Mouse (Mus musculus) left cerebral cortex, postnatal 25 days (tissue): ENCODE results near the gene Flot1. TPM values are rescaled to one million over a fixed set of nuclear protein-coding genes. Genes with fewer than 3 reads are reported as not detected.
"Not testable (repeated sequence)": the region's sequence is repeated elsewhere in the genome, so short reads cannot be mapped to it uniquely, and the experiment has no call there.

Experiments used
- DNase-seq, 2 experiments: peaks; one replicate each; pipeline ENCODE4 v3.0.0; 2022; ENCODE audit warnings: low spot score in 2 of 2, mixed read lengths in 1 of 2
- intact Hi-C: fragments of 180-260 bp; cut with DNase I; formaldehyde crosslinking; loops from one replicate; pipeline ENCODE4 v1.15.1; 2025
- total RNA-seq, 2 experiments: library from RNA; stranded (reverse); gene quantifications; 2 replicates each; pipeline ENCODE4 v1.2.3; 2021

The Flot1 gene
- total RNA-seq, 2 experiments from 2014 or later = 120 to 137 TPM

DNA sequence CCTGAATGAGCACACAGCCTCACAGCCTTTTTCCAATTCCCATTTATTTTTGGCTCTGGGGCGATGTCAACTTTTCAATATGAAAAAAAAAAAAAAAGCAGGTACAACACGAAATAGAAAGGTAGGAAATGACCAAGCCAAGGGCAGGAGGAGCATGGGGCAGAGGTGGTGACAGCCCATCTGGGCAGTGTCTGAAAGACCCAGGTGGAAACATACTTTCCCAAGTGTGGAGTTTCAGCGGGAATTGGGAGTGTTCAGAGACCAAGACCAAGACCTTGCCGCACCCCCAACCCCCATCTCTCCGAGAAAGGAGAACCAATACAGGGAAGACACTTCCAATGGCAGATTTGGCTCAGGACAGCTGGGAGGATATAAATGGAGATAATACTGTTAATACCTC is 10.9 kb downstream of the Flot1 start:
- intact Hi-C loops = loop anchor here (10.0 kb wide), 1 partner anchor 141 kb away; the partner anchor contains the start of gene Gnl1
- DNase-seq = no peak

DNA sequence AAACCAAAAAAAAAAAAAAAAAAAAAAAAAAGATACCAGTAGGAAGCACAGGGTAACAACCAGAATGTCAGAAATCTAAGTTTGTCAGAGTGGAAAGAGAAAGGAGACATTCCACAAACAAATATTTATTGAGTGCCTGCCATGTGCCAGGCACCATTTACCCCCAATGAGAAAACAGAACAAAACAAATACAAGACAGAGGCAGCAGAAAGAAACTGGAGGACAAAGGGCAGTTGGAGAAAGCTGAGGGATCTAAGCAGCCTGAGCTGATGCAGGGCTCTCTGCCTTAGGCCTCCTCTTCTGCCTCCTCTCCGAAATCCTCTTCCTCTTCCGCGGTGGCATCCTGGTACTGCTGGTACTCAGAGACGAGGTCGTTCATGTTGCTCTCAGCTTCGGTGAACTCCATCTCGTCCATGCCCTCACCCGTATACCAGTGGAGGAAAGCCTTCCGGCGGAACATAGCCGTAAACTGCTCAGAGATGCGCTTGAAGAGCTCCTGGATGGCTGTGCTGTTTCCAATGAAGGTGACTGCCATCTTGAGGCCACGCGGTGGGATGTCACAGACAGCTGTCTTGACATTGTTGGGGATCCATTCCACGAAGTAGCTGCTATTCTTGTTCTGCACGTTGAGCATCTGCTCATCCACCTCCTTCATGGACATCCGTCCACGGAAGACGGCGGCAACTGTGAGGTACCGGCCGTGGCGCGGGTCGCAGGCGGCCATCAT is 11.8 kb downstream of the Flot1 start:
- DNase-seq = peak; percentile 50 to 54
- intact Hi-C loops = loop anchor here (5.0 to 10.0 kb wide), 2 partner anchors 82 to 140 kb away; partner anchors contain the start of genes Gnl1, Mrps18b and Ppp1r10

DNA sequence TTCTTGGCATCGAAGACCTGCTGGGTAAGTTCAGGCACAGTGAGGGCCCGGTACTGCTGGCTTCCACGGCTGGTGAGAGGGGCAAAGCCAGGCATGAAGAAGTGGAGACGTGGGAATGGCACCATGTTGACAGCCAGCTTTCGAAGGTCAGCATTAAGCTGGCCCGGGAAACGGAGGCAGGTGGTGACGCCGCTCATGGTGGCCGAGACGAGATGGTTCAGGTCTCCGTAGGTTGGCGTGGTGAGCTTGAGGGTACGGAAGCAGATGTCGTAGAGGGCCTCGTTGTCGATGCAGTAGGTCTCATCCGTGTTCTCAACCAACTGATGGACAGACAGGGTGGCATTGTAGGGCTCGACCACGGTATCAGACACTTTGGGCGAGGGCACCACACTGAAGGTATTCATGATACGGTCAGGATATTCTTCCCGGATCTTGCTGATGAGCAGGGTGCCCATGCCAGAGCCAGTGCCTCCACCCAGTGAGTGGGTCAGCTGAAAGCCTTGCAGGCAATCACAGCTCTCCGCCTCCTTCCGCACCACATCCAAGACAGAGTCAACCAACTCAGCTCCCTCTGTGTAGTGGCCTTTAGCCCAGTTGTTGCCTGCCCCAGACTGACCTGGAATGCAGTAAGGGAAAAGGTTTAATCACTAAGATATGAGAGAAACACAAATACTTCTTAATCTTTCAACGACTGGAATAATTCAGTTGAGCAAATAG is 12.6 kb downstream of the Flot1 start:
- DNase-seq = no peak

DNA sequence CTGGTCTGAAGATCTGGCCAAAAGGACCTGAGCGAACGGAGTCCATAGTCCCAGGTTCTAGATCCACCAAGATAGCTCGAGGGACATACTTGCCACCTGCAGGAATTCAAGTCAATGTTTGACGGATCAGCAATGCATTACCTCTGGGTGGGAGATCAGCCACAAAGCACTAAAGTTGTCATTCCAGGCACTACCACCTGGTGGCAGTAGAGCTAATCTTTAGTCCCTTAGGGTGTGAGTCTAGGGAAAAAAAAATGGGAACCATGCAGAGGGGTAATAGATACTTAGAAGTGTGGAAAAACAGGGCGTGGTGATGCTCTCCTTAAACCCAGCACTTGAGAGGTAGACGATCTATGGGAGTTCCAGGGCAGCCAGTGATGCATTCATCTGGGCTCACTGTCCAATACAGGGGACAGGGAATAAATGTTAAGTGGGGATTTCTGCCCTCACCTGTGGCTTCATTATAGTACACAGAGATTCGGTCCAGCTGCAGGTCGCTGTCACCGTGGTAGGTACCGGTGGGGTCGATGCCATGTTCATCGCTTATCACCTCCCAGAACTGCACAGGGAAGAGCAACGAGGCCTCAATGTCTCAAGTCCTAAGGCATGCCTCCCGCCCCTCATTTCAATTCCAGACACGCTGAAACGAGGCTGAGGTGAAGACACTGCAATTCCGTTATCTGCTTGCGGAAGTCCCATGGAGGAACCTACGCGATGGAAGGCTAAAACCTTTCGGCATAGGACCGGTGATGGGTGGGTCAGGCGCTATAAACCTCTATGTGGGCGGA is 13.3 kb downstream of the Flot1 start:
- peak; percentile 89 to 94 for DNase-seq
- intact Hi-C loops = loop anchor here (2.0 to 10.0 kb wide), 3 partner anchors 36 to 138 kb away; partner anchors contain the start of genes Gnl1, Mrps18b and Ppp1r10

More for the DNA sequence above, 12.6 kb downstream of the Flot1 start:
- intact Hi-C loops = loop anchor here (2.0 to 10.0 kb wide), 3 partner anchors 37 to 139 kb away; partner anchors contain the start of genes Gnl1, Mrps18b and Ppp1r10

DNA sequence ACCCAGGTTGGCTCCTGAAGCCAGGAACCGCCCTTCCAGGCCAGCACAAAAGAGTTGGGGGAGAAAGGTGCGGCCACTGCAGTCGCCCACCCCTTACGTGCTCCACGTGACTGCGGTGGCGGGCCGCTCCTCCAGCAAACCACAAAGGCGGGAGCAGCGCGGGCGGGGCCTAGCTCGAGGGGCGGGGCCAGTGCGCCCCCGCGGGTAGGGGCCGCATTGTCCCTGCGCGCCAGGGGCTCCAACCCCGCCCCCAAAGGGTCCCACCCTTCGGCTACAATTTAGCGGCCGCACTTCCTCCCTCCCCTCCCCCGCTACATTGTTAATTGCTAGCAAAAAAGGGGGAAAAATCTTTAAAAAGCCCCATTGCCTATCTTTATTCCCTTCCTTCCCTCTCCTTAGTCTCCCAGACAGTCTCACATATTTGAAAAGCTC is 14.0 kb downstream of the Flot1 start:
- intact Hi-C loops = loop anchor here (2.0 to 10.0 kb wide), 3 partner anchors 36 to 138 kb away; partner anchors contain the start of genes Gnl1, Mrps18b and Ppp1r10

DNA sequence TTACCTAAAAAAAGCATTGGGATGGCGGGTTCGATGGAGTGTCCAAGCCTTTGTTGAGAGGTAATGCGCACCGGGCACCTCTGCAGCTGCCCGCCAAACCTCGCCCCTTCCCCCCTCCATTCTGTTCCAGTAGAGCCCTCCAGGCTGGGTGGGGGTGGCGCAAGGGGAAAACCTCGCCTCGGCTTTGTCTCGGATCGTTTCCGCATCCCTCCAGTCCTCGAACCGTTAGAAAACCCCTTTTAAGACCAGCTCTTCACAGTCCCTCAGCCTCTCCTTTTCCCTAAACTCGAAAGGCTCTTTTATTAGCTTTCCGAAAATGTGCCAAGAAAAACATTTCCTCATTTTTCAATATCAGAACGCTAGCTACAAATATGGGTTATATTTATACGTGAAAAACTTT is 14.5 kb downstream of the Flot1 start:
- peak; percentile 47 to 52 for DNase-seq
- intact Hi-C loops = loop anchor here (2.0 to 10.0 kb wide), 3 partner anchors 35 to 137 kb away; partner anchors contain the start of genes Gnl1, Mrps18b and Ppp1r10

More for the DNA sequence above, 14.0 kb downstream of the Flot1 start:
- DNase-seq = peak; percentile 86 to 88

DNA sequence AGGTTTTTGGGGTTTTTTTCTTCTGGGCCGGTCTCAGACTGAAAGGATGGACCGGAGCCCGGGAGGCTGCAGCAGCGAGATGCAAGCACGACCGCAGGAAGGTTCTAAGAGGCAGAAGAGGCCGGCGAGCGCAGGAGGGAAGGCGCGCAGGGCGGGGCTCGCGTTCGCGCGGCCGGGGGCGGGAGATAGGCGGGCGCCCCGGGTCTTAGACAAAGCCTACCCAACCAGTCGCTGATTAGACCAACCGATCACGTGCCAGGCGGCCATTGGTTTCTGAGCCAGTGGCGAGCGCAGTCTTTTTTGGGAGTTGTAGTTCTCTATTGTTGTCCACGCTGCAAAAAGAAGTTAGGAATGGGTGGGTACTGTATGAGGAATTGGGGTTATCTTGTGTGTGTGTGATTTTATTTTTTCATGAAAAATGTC is 15.1 kb downstream of the Flot1 start, which contains the start of gene Tubb5:
Gene Tubb5 (minus strand): TSS at position 185 of the 423 bp plus-strand sequence.
- intact Hi-C loops = loop anchor here (5.0 to 10.0 kb wide), 2 partner anchors 79 to 137 kb away; partner anchors contain the start of genes Gnl1, Mrps18b and Ppp1r10
- DNase-seq = peak; percentile 97 to 99

DNA sequence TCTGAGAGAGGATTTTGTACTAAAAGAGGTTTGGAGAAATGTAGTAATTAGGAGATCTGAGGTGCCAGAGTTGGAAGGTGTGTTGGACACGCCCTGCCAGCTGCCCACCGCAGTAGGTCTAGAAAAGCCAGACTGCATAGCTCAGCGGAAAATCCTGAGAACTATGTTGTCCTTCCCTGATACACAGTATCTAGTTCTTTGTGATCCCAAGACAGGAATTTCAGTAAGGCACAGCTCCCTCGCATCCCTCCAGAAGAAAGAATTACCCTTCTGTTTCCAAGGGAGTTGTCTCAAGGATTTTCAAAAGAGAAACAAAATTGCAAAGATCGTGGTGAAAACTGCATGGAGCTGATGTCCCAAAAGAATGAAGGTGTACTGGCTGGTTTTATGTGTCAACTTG is 15.5 kb downstream of the Flot1 start:
- no peak for DNase-seq
- intact Hi-C loops = loop anchor here (5.0 to 10.0 kb wide), 2 partner anchors 79 to 136 kb away; partner anchors contain the start of genes Gnl1, Mrps18b and Ppp1r10

DNA sequence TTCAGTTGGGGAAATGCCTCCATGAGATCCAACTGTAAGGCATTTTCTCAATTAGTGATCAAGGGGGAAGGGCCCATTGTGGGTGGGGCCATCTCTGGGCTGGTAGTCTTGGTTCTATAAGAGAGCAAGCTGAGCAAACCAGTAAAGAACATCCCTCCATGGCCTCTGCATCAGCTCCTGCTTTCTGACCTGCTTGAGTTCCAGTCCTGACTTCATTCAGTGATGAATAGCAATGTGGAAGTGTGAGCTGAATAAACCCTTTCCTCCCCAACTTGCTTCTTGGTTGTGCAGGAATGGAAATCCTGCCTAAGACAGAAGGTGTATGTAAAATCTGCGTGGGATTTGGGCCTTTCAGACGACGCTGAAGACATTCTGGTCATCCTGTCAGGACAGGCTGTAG is 16.0 kb downstream of the Flot1 start:
- not testable (repeated sequence) for DNase-seq
- intact Hi-C loops = loop anchor here (5.0 to 10.0 kb wide), 2 partner anchors 78 to 136 kb away; partner anchors contain the start of genes Gnl1, Mrps18b and Ppp1r10

DNA sequence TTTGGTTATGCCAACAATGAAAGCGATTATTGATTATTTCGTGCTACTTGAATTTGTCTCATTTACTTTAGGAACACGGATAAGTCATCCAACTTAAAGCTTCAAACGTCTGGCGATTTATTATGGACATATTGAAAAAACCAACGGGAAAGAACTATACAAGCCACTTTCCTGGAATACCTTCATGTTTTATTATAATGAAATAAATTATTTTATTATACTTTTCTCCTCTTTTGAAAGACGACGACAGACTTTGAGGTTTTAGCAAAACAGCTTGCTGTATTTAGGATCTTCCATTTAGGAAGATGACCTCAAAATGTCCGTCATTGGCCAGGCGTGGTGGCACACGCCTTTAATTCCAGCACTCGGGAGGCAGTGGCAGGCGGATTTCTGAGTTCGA is 17.5 kb downstream of the Flot1 start:
- intact Hi-C loops = no loop called here
- no peak for DNase-seq

DNA sequence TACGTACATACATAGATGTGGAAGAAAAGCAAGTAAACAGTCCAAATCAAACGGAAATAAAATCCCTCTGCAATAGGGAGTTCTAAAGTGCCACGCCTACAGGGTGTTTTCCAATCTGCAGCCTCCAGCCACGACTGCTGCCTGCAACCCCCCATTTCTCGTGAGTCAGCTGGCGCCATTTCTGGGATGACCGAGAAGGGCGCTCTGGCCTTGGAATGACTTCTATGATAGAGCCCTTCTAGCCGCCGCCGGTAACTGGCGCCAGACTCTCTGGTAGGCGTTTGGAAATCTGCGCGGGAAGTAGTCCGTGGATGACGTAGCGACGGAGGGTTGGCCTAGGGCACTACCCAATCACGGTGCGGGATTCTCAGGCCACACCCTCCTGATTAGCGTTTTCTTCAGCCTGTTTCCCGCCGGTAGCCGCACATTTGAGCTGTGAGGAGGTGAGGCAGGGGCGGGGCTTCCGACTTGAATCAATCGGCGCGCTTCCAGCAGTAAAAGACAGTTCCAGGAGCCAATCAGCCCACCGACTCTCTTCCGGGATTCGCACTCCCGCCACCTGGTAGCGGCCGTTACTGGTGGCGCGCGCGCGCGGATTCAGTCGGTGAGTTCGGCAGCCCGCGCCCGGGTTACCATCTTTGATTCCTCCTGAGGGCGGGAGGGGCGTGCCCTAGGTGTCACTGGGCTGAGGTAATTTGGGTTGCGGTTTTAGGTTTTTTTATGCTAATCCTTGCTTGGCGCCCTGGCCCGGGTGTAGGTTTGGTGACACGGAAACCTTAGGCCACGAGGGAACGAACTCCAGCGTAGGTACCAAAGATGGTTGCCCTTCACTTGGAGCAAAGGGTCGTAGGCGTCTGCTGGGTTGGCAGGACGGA is 18.3 kb downstream of the Flot1 start, which contains the start of gene Mdc1:
Gene Mdc1 (plus strand): TSS at position 440 of the 875 bp plus-strand sequence.
- peak; percentile 100 for DNase-seq
- intact Hi-C loops = no loop called here

DNA sequence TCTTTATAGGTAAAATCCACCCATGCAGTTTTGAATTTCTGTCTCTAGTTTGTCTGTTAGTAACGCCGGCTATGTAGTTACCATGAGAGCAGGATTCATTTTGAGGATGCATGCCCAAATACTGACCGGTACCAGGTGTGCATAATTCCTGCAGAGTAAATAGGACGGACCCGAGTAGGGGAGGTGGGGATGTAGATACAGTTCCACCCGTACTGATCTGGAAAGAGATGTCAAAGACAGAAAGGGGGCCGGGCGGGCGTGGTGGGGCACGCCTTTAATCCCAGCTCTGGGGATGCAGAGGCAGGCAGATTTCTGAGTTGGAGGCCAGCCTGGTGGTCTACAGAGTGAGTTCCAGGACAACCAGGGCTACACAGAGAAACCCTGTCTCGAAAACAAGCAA is 19.0 kb downstream of the Flot1 start:
- DNase-seq = no peak
- intact Hi-C loops = loop anchor here (2.0 kb wide), 1 partner anchor 19 kb away; the partner anchor contains the start of gene Nrm

DNA sequence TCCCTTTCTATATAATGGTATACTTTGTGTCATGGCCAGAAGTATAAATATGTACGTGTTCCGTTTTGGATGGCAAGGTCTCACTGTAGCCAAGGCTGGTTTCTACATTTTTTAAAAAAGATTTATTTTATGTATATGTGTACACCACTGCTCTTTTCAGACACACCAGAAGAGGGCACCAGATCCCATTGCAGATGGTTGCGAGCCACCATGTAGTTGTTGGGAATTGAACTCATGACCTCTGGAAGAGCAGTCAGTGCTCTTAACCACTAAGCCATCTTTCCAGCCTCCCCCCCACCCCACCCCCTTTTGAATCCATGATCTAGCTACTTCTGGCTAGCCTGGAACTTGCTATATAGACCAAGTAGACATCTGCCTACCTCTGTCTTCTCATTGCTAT is 20.5 kb downstream of the Flot1 start:
- intact Hi-C loops = loop anchor here (2.0 kb wide), 1 partner anchor 17 kb away; the partner anchor contains the start of gene Nrm

DNA sequence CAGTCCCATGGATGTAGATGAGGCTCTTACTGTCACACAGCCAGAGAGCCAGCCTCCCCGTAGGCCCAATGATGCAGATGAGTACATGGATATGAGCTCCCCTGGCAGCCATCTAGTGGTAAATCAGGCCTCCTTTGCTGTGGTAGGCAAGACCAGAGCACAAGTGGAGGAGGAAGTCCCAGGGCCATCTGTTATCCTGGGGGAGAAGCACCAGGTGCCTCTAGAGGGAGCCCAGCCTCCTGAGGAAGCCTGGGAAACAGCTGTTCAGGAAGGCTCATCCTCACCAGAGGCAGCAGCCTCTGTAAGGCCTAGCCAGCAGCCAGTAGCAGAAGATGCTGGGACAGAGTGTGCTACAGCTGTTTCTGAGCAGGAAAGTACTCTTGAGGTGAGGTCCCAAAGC is 25.1 kb downstream of the Flot1 start:
- DNase-seq = peak in 1 of 2 experiments; percentile 78
- intact Hi-C loops = no loop called here

More for the DNA sequence above, 20.5 kb downstream of the Flot1 start:
- DNase-seq = no peak

DNA sequence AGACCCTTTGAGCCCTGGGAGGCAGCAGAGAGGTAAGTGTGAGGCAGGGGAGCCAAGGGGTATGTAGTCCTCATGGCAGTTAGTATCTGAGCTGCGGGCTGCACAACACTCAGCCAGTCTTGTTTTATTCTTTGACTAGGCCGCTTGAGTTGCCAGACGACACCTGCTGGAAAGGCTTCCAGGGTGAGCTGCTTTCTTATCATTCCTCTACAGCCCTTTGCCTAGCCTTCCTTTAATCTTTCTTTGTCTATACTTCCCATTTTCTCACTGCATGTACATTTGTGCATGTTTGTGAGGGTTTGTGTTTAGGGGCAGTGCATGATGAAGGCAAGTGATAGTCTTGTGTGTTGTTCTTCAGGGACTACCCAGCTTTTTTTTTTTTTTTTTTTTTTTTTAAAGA is 27.9 kb downstream of the Flot1 start:
- intact Hi-C loops = no loop called here
- DNase-seq = no peak

DNA sequence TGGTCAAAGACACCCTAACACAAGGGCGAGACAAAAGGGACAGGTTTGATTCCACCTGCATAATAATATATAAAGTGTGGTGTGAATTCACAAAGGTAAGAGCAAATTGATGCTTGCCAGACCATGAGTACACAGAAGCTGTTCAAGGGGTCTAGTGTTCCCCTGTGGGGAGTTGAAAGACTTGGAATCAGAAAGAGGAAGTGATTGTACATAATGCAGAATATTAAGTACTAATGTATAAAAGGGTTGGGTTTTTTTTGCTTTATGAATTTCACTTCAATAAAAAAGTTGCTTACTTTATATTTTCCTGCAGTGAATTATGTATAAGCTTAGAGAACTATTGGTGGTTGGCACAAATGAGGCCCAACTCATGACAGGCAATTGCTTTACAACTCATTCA is 36.3 kb downstream of the Flot1 start:
- intact Hi-C loops = no loop called here

DNA sequence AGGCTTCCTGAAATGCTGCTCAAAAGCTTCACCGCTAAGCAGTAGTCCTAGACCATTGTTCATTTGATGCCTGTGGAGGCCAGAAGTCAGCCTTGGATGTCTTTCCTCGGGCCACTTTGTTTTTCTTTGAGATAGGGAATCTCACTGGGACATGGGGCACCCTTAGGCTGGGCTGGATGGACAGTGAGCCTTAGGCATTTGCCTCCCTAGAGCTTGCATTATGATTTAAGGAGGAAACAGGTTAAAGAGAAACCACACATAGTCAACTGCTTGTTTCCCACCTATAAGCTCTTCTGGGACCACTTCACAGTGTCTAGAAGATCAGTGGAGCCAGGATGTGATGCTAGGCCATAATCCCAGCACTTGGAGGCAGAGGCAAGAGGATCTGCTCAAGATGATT is 36.8 kb downstream of the Flot1 start:
- DNase-seq = no peak
- intact Hi-C loops = loop anchor here (2.0 kb wide), 1 partner anchor 17 kb away; no protein-coding TSS in a partner anchor

More for the DNA sequence above, 36.3 kb downstream of the Flot1 start:
- DNase-seq = no peak

DNA sequence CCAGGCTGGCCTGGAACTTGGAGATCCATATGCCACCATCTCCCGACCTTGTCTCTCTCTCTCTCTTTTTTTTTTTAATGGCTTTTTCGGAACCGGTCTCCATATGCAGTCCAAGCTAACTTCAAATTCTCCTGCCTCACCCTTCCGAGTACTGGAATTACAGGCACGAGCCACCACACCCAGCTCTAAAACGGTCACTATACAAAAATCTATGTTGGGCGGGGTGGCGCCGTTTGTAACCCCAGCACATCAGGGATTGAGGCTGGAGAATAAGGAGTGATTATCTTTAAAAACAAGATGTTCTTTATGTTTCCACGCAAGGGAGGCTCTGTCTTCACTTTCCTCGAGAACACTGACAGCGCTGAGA is 37.8 kb downstream of the Flot1 start:
- DNase-seq = no peak
- intact Hi-C loops = loop anchor here (2.0 kb wide), 1 partner anchor 18 kb away; no protein-coding TSS in a partner anchor
